6 mouse cellular contexts compared by ENCODE assay signal in the genomic region with DNA sequence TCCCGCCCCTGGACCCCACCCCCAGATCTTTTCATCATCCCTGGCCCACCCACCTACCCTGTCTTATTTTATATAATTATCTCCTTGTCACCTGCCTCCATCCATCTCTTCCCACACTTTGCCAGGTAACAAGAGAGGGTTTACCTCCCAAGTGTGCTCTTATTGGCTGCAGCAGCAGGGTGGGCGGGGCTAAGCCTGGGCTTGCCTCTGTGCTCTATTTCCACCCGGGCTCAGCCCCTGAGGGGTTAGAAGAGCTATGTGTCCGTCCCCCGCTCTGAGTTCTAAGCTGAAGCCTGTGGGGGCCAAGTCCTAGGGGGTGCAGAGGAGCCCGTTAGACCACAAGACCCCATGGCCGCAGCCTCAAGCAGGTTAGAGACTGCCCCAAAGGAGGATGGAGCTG.
"Had no signal": no experiment of that assay in that cellular context is flagged by ENCODE, and none has a peak within 500 bp of the region (broad histone marks: within the 10 kb centered on the region; RNA-seq: fewer than 3 reads in every experiment).

No protein-coding gene starts in this region.

- ATAC-seq: intestine, embryonic 15.5 days had no signal

- H3K27me3 ChIP-seq: intestine, embryonic 15.5 days; limb, embryonic 13.5 days had no signal

- H3K9ac ChIP-seq: intestine, embryonic 15.5 days; limb, embryonic 13.5 days; lung, embryonic 14.5 days had no signal

- H3K4me2 ChIP-seq: intestine, embryonic 15.5 days; limb, embryonic 13.5 days; liver, embryonic 11.5 days; lung, embryonic 14.5 days had no signal

- H3K4me3 ChIP-seq: intestine, embryonic 15.5 days; limb, embryonic 13.5 days; midbrain, embryonic 10.5 days had no signal

- H3K27ac ChIP-seq: intestine, embryonic 15.5 days; limb, embryonic 13.5 days; midbrain, embryonic 10.5 days; stomach, postnatal 0 days had no signal

- H3K9me3 ChIP-seq: intestine, embryonic 15.5 days; midbrain, embryonic 10.5 days had no signal
